Mouse (Mus musculus): ENCODE results near the gene Tmem132c.

The Tmem132c gene

GRCm38 (mm10) chr5:127241136-127241924 is at the start of gene Tmem132c:
TSS of gene Tmem132c (plus strand) at chr5:127241808.
- peak; percentile 94 for DNase-seq

GRCm38 (mm10) chr5:127191881-127192280 is 49.7 kb upstream of the Tmem132c start:
- peak; percentile 12 for DNase-seq

GRCm38 (mm10) chr5:127198850-127199249 is 42.8 kb upstream of the Tmem132c start:
- DNase-seq = peak; percentile 29

GRCm38 (mm10) chr5:127204881-127205280 is 36.7 kb upstream of the Tmem132c start:
- DNase-seq = no peak

- peak; percentile 33 for DNase-seq
These were observed 25.2 kb upstream of the Tmem132c start for GRCm38 (mm10) chr5:127216389-127216788.

GRCm38 (mm10) chr5:127217725-127218124 is 23.9 kb upstream of the Tmem132c start:
- peak; percentile 9 for DNase-seq

GRCm38 (mm10) chr5:127227929-127228595 is 13.5 kb upstream of the Tmem132c start:
- DNase-seq = peak; percentile 56

- no peak for DNase-seq
These were observed 6.9 kb upstream of the Tmem132c start for GRCm38 (mm10) chr5:127234715-127235114.

- peak; percentile 95 for DNase-seq
These were observed 6.4 kb upstream of the Tmem132c start for GRCm38 (mm10) chr5:127235203-127235602.

- no peak for DNase-seq
These were observed 1.9 kb upstream of the Tmem132c start for GRCm38 (mm10) chr5:127239706-127240105.

GRCm38 (mm10) chr5:127240646-127241045 is 962 bp upstream of the Tmem132c start:
- DNase-seq = peak; percentile 74

- peak; percentile 75 for DNase-seq
These were observed 536 bp downstream of the Tmem132c start for GRCm38 (mm10) chr5:127241925-127242762.

GRCm38 (mm10) chr5:127242763-127243160 is 1.2 kb downstream of the Tmem132c start:
- DNase-seq = no peak

GRCm38 (mm10) chr5:127243209-127243608 is 1.6 kb downstream of the Tmem132c start:
- DNase-seq = peak; percentile 85

GRCm38 (mm10) chr5:127243611-127244010 is 2.0 kb downstream of the Tmem132c start:
- DNase-seq = peak; percentile 80

GRCm38 (mm10) chr5:127253263-127253662 is 11.7 kb downstream of the Tmem132c start:
- peak; percentile 43 for DNase-seq

- DNase-seq = peak; percentile 16
These were observed 15.5 kb downstream of the Tmem132c start for GRCm38 (mm10) chr5:127256947-127257610.

GRCm38 (mm10) chr5:127262136-127262535 is 20.5 kb downstream of the Tmem132c start:
- DNase-seq = peak; percentile 42

GRCm38 (mm10) chr5:127271145-127271544 is 29.5 kb downstream of the Tmem132c start:
- DNase-seq = peak; percentile 25

- peak; percentile 45 for DNase-seq
These were observed 37.9 kb downstream of the Tmem132c start for GRCm38 (mm10) chr5:127279462-127279861.

- DNase-seq = peak; percentile 56
These were observed 39.6 kb downstream of the Tmem132c start for GRCm38 (mm10) chr5:127281186-127281585.

GRCm38 (mm10) chr5:127282539-127283123 is 41.0 kb downstream of the Tmem132c start:
- DNase-seq = peak; percentile 24

All from heart, adult 11 months (tissue).